Mouse (Mus musculus): ENCODE results near the gene Gpr85.

- TF ChIP-seq CTCF (IDR thresholded peaks at IDR 0.05; ENCODE audit: borderline replicate concordance, insufficient read depth, low read length) (no peak), POLR2A (IDR thresholded peaks at IDR 0.05; ENCODE audit: low read depth, low read length) (no peak)
Measured at GRCm38 (mm10) chr6:13882919-13883318, 43.2 kb upstream of the Gpr85 start.

All from embryonic fibroblast, embryonic 13.5 days (primary cell).